In the genomic region with DNA sequence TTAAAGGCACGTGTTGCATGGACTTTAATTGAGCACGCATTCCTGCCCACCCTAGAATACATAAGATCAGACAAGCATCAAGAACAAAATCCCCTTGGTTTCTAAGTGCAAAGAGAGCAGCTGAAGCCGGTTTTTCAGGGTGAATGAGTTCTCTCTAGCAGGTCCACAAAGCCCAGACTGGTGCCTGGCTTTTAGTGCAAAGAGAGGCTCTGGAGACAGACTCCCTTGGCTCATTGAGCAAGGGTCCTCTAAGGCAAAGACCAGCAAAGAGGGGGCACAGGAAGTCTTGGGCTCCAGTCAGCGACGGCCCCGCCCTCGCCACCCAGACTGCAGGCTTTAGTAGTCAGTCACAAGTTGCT, we compare ENCODE assay signal across 8 mouse cellular contexts. TPM values are rescaled to one million over a fixed set of nuclear protein-coding genes. Genes with fewer than 3 reads are reported as not detected.
DNase-seq lines count a peak whose midpoint lies in the region; ATAC-seq and TF ChIP-seq lines count a peak whose summit lies in the region.

No protein-coding gene starts in this region.

- TF ChIP-seq CTCF in bone marrow, adult 2 months (IDR thresholded peaks at IDR 0.05; ENCODE audit: control insufficient read depth, insufficient read depth, low read length): no peak

- no peak for DNase-seq in heart, adult 9 months (ENCODE audit: low spot score in 2 of 2)
- no peak for DNase-seq in midbrain, embryonic 11.5 days (ENCODE audit: low spot score, missing footprints)
- no peak for DNase-seq in thymus, adult 18-20 months
- no peak for DNase-seq in spleen, adult 18-20 months
- DNase-seq in kidney, adult 11 months: no peak

- H3K27me3 ChIP-seq in heart, embryonic 15.5 days: 0 out of 2 replicates have a peak, but pooled peaks cover 10% of the 10 kb centered on the region
- peaks cover 4% of the 10 kb centered on the region; the same call in 1 of the 2 replicates for H3K27me3 ChIP-seq in hindbrain, embryonic 12.5 days
- H3K27me3 ChIP-seq in midbrain, embryonic 11.5 days (ENCODE audit: control insufficient read depth, insufficient read depth, low read length): no peaks in the 10 kb centered on the region

- no peak for TF ChIP-seq POLR2A in bone marrow, adult 2 months (IDR thresholded peaks at IDR 0.05; ENCODE audit: borderline replicate concordance, control insufficient read depth, low read depth, low read length)

- H3K36me3 ChIP-seq in heart, embryonic 15.5 days: no peaks in the 10 kb centered on the region
- no peaks in the 10 kb centered on the region for H3K36me3 ChIP-seq in hindbrain, embryonic 12.5 days
- H3K36me3 ChIP-seq in midbrain, embryonic 11.5 days (ENCODE audit: control insufficient read depth, insufficient read depth, low read length): no peaks in the 10 kb centered on the region

- H3K9ac ChIP-seq in heart, embryonic 15.5 days: no peak overlapping the region; the same call in 1 of the 2 replicates
- peak overlapping the region; percentile 59 for H3K9ac ChIP-seq in hindbrain, embryonic 12.5 days
- peak overlapping the region; percentile 53 for H3K9ac ChIP-seq in midbrain, embryonic 11.5 days (ENCODE audit: low read length)

- H3K4me1 ChIP-seq in heart, embryonic 15.5 days (replicated peaks): peaks cover 26% of the 10 kb centered on the region
- H3K4me1 ChIP-seq in bone marrow, adult 2 months (ENCODE audit: control insufficient read depth, insufficient read depth, low read length): peaks cover 7% of the 10 kb centered on the region; the same call in 1 of the 2 replicates
- H3K4me1 ChIP-seq in hindbrain, embryonic 12.5 days: peaks cover 8% of the 10 kb centered on the region
- peaks cover 2% of the 10 kb centered on the region; the same call in 1 of the 2 replicates for H3K4me1 ChIP-seq in midbrain, embryonic 11.5 days (ENCODE audit: control insufficient read depth, insufficient read depth, low read length)

- peak overlapping the region; percentile 87 for H3K4me2 ChIP-seq in heart, embryonic 15.5 days
- H3K4me2 ChIP-seq in hindbrain, embryonic 12.5 days (replicated peaks): peak overlapping the region; percentile 84
- H3K4me2 ChIP-seq in midbrain, embryonic 11.5 days: peak overlapping the region; percentile 80

- WGBS in heart, embryonic 15.5 days: 9% methylated on average over 7 of the region's 7 CpGs
- 21% methylated on average over 7 of the region's 7 CpGs for WGBS in bone marrow, adult 2 months
- 12% methylated on average over 7 of the region's 7 CpGs for WGBS in hindbrain, embryonic 12.5 days
- WGBS in midbrain, embryonic 11.5 days: 9% methylated on average over 7 of the region's 7 CpGs

- peak overlapping the region; percentile 68; the same call in 1 of the 2 replicates for H3K27ac ChIP-seq in heart, embryonic 15.5 days
- peak overlapping the region; percentile 40 for H3K27ac ChIP-seq in bone marrow, adult 2 months (ENCODE audit: control insufficient read depth, insufficient read depth, low read depth, low read length, poor library complexity)
- H3K27ac ChIP-seq in hindbrain, embryonic 12.5 days: no peak overlapping the region
- H3K27ac ChIP-seq in midbrain, embryonic 11.5 days (ENCODE audit: low read depth, low read length): no peak overlapping the region

- no peaks in the 10 kb centered on the region for H3K9me3 ChIP-seq in heart, embryonic 15.5 days (replicated peaks)
- H3K9me3 ChIP-seq in hindbrain, embryonic 12.5 days (replicated peaks): no peaks in the 10 kb centered on the region
- no peaks in the 10 kb centered on the region for H3K9me3 ChIP-seq in midbrain, embryonic 11.5 days (ENCODE audit: control insufficient read depth, low read length)

- H3K4me3 ChIP-seq in heart, embryonic 15.5 days: peak overlapping the region; percentile 57
- H3K4me3 ChIP-seq in bone marrow, adult 2 months (replicated peaks; ENCODE audit: control insufficient read depth, low read depth, low read length): peak overlapping the region; percentile 79
- H3K4me3 ChIP-seq in hindbrain, embryonic 12.5 days: peak overlapping the region; percentile 39
- peak overlapping the region; percentile 43 for H3K4me3 ChIP-seq in midbrain, embryonic 11.5 days (ENCODE audit: low read depth, low read length)

- no peak for ATAC-seq in heart, embryonic 15.5 days (replicated peaks; ENCODE audit: insufficient number of reproducible peaks, insufficient read depth, low FRiP score, low read depth)
- ATAC-seq in hindbrain, embryonic 12.5 days (ENCODE audit: low FRiP score): no peak; the same call in 1 of the 2 replicates
- ATAC-seq in midbrain, embryonic 11.5 days (ENCODE audit: low FRiP score): no peak

RNA-seq across cellular contexts. Expression of a gene that starts 0.3 kb away (rescaled TPM):
- polyA plus RNA-seq in heart, embryonic 15.5 days (2015; fragmentation: Nextera tagmentation; extraction: Ambion mirVana): 1.1 and 1.3 TPM in 2 replicates
- polyA plus RNA-seq in bone marrow, adult 2 months (2011; ENCODE audit: insufficient read depth, insufficient read length, low replicate concordance, missing spikeins): 3.7 and 15.4 TPM in 2 replicates
- 0.85 and 1.6 TPM in 2 replicates for polyA plus RNA-seq in hindbrain, embryonic 12.5 days (2016; fragmentation: Nextera tagmentation; extraction: Ambion mirVana)
- 0.34 and 0.87 TPM in 2 replicates for polyA plus RNA-seq in midbrain, embryonic 11.5 days (2014; fragmentation: Nextera tagmentation; extraction: Ambion mirVana)

Comparison
In these comparisons a context has a peak if more than half of its experiments do, and no peak if none do; other contexts are left out.
1. H3K27ac ChIP-seq: peak in heart, embryonic 15.5 days (single experiment) and bone marrow, adult 2 months (single experiment); none in hindbrain, embryonic 12.5 days (single experiment) and midbrain, embryonic 11.5 days (single experiment).
2. Peak in every context shown above with its lines, with median percentiles within 50 percentile points of each other: H3K4me2 ChIP-seq and H3K4me3 ChIP-seq.